Mouse (Mus musculus): ENCODE measurements around the gene Arhgap28.

DNA sequence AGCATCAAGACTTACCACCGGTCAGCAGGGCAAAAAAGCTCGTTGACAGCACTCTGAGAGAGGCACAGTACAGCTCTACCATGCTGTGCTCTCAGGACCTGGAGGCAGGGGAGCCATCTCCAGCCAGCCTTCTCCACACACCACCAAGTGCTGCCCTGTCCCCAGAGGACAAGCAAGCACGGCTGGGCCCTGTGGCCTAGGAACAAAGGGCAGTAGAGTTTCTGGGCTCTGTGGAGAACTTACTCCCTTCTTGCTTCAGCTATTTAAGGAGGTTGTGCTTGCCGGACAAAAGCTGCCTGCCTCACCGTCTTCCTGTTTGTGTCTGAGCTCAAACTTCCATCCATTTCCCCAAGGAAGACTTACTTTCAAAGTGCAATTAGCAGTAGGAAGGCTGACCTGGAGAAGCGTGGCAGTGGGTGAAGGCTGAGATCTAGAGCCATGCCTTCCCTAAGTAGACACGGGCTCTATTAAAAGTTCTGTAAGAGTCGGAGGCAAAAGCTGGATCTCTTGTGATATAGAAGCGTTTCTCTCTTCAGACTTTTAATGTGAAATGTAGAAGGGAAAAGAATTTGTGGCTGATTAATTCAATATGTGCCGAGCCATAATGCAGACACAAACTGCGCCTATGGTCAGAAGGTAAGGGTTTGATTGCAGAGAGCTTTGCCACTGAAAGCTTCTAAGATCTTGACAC, 53.3 kb downstream of the Arhgap28 start:
- TF ChIP-seq CTCF (IDR thresholded peaks at IDR 0.05; ENCODE audit: low read depth) (no peak), EP300 (optimal IDR thresholded peaks at IDR 0.05) (no peak)
